Mouse (Mus musculus) left cerebral cortex, postnatal 25 days (tissue): Measurements from ENCODE around the gene Dnase1l3. TPM values are rescaled to one million over a fixed set of nuclear protein-coding genes. Genes with fewer than 3 reads are reported as not detected.

Source experiments
- total RNA-seq, 2 experiments: library from RNA; stranded (reverse); gene quantifications; 2 replicates each; pipeline ENCODE4 v1.2.3; 2021

The Dnase1l3 gene
- total RNA-seq, 2 experiments from 2014 or later: not detected

Other genes with a start within 250 kb of the Dnase1l3 start
- gene Gm26661, start 203.0 kb downstream of the Dnase1l3 start, total RNA-seq: not detected
- gene Flnb, start 176.6 kb downstream of the Dnase1l3 start, total RNA-seq: 10 to 100 TPM; 30.6 to 44.1 TPM
- gene Gm45521, start 37.3 kb downstream of the Dnase1l3 start, total RNA-seq: not detected
- 10 to 100 TPM; 71.1 to 80.6 TPM for gene Abhd6, start 8.3 kb upstream of the Dnase1l3 start, total RNA-seq
- 10 to 100 TPM; 33.3 to 33.8 TPM for gene Rpp14, start 85.8 kb upstream of the Dnase1l3 start, total RNA-seq
- 10 to 100 TPM; 30.2 to 33.4 TPM for gene Pxk, start 103.6 kb upstream of the Dnase1l3 start, total RNA-seq
- 100 to 1,000 TPM; 178 to 185 TPM for gene Pdhb, start 178.5 kb upstream of the Dnase1l3 start, total RNA-seq
- 10 to 100 TPM; 40.5 to 43.5 TPM for gene Kctd6, start 219.6 kb upstream of the Dnase1l3 start, total RNA-seq